Mouse (Mus musculus) adipocyte (in vitro differentiated cells): Measurements from ENCODE around the gene Ccdc62.
A peak's percentile ranks its signal among the peaks of the same experiment; 100 is the strongest.

ENCODE experiments used
- DNase-seq: peaks from one replicate; pipeline ENCODE4 v3.0.0-alpha.2; 2016; ENCODE audit warnings: low spot score

Ccdc62 gene

GRCm38 (mm10) chr5:123935931-123936330 lies 5.5 kb downstream of the Ccdc62 start:
- no peak for DNase-seq

- no peak for DNase-seq
Measured at GRCm38 (mm10) chr5:123938479-123938878, 8.0 kb downstream of the Ccdc62 start.

DNA sequence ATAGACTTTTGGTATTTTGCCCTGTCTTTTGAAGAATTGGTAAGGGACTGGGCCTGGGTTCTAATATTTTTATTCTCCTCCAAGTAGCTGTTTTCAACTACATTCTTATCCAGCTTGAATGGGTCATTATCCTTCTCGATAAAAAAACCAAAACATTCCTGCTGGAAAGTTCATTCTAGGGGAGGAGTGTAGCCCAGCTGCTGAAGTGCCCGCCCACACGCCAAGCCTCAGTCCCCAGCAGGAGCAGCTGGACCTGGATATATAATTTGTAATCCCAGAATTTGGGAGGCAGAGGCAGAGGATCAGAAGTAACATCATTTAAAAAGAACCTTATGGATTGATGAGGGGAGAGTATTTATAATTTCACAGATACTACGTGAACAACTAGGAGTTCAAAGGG lies 16.1 kb downstream of the Ccdc62 start:
- no peak for DNase-seq

GRCm38 (mm10) chr5:123947041-123947761 lies 16.7 kb downstream of the Ccdc62 start:
- peak; percentile 85 for DNase-seq

- peak; percentile 53 for DNase-seq
Measured at GRCm38 (mm10) chr5:123952365-123953045, 22.0 kb downstream of the Ccdc62 start.

GRCm38 (mm10) chr5:123957213-123957612 lies 26.7 kb downstream of the Ccdc62 start:
- DNase-seq: no peak

- no peak for DNase-seq
Measured at GRCm38 (mm10) chr5:123959018-123959417, 28.5 kb downstream of the Ccdc62 start.

GRCm38 (mm10) chr5:123960129-123960528 lies 29.6 kb downstream of the Ccdc62 start:
- no peak for DNase-seq

GRCm38 (mm10) chr5:123961046-123961445 lies 30.6 kb downstream of the Ccdc62 start:
- no peak for DNase-seq

DNA sequence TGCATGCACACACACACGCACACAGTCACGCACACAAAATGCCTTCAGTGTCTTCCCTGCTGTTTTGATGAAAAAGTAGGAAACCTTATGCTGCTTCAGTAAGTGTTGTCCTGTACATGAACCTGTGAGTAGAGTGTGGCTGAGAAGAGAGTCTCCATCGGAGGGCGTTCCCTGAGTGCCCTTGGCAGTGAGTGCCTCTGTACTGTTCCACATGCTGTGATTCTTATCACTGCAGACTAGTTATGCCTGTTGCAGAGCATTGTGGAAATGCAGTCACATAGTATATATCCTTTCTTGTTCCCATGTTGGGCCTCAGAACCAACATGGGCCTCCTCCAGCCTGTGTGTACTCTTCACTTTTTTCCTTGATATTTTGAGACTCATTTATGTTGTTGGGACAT lies 33.7 kb downstream of the Ccdc62 start:
- DNase-seq: no peak

DNA sequence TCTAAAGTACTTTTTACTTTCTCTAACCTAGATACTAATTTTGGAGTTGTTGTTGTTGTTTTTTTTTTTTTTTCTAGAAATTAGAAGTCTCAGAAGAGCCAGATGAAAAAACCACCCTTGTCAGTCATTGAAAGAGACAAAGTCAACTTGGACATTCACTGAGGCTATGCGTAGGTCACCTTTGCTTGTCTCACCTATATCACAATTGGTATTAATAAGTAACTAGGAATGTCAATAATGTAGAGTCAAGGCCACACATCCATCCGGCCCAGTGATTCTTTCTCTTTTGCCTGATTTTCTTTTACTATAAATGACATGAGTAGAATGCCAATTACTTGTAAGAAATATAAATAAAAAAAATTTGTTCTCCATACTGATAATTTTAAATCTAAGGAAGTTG lies 36.3 kb downstream of the Ccdc62 start:
- no peak for DNase-seq

GRCm38 (mm10) chr5:123968468-123968867 lies 38.0 kb downstream of the Ccdc62 start:
- DNase-seq: no peak

- no peak for DNase-seq
Measured at GRCm38 (mm10) chr5:123969216-123969615, 38.7 kb downstream of the Ccdc62 start.

GRCm38 (mm10) chr5:123970576-123970975 lies 40.1 kb downstream of the Ccdc62 start:
- DNase-seq: no peak

- no peak for DNase-seq
Measured at GRCm38 (mm10) chr5:123972453-123972852, 42.0 kb downstream of the Ccdc62 start.

DNA sequence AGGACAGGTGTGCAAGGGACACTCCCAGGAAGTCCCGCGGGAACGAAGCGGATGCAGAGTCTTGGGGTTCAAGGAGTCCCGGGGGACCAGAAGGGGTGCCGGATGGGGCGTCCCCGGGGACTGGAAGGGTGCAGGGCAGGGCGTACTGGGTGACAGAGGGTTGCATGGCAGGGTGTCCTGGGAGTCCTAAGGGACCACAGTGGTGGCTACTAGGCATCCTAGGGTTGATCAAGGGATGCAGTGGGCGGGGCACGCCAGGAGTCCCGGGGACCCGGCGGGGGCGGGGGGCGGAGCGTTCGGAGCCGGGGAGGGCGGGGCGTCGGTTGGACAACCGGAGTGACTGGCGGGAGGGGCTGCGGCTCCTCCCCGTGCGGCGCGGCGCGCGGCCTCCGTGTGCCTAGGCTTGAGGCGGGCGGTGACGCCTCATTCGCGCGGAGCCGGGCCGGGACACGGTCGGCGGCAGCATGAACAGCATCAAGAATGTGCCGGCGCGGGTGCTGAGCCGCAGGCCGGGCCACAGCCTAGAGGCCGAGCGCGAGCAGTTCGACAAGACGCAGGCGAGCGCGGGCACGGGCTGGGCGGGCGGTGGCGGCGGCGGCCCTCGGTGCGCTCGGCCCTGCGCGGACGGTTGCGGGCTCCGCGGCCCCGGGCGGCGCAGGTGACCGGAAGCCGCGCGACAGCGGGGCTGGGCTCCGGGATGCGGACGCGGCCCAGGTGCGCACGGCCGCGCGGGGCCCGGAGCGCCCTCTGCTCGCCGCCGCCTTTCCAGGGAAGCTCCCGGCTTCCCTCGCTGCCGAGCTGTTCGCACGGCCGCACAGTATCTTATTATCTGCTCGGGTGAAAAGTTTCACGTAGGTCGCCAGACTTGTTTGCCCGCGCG lies 43.1 kb downstream of the Ccdc62 start, which contains the start of gene Hip1r:
Hip1r (plus strand) TSS at position 330 of the 880 bp plus-strand sequence.
- peak; percentile 64 for DNase-seq

GRCm38 (mm10) chr5:123974179-123974485 lies 43.7 kb downstream of the Ccdc62 start:
- no peak for DNase-seq

DNA sequence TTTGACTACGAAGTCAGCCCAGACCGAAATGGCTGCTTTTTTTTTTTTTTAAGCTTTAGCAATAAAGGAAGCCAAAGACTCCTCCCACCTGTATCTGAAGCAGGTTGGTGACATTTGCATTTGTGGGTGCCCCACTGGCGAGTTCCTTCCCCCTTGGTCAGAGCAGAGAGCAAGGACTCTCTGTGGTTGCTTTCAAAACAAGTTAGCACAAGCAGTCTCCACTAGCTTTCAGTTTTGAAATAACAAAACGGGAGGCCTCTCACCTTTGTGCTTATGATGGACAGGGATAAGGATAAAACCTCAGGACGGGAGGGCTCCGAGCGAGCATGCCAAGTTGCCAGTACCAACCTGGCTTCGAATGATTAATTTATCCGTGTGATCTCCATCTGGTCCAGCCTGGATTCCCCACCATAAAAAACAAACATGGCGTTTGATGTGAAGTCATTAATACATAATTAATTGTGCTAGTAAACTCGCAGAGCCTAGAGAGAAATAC lies 44.2 kb downstream of the Ccdc62 start:
- no peak for DNase-seq

GRCm38 (mm10) chr5:123975668-123976180 lies 45.2 kb downstream of the Ccdc62 start:
- DNase-seq: no peak

- DNase-seq: no peak
Measured at GRCm38 (mm10) chr5:123977231-123977630, 46.8 kb downstream of the Ccdc62 start.

- DNase-seq: no peak
Measured at GRCm38 (mm10) chr5:123978131-123978530, 47.7 kb downstream of the Ccdc62 start.
